Comparison of ENCODE assay signal across 26 mouse cellular contexts in the genomic region with DNA sequence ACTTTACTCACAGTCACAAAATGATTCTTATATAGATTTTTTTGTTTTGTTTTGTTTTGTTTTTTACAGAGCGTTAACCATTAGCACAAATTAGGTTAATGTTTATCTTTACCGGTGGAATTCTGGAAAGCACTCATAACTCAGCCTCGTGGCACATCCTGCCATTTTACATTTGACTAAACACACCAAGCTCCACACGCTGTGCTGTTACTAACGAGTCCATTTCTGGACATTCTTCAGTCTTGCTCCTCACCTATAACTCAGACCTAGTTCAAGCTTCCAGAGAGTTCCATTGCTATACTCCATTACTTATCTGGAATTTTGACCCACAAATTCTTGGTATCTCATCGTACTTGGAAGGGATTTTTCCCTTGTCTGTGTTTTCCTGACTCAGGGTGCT.
"Had no signal": no experiment of that assay in that cellular context is flagged by ENCODE, and none has a peak within 500 bp of the region (broad histone marks: within the 10 kb centered on the region; RNA-seq: fewer than 3 reads in every experiment).

No protein-coding gene starts in this region.

- H3K4me2 ChIP-seq: heart, embryonic 11.5 days; heart, embryonic 13.5 days; heart, embryonic 15.5 days; hindbrain, embryonic 12.5 days; hindbrain, embryonic 14.5 days; intestine, embryonic 15.5 days; limb, embryonic 12.5 days; liver, embryonic 11.5 days; liver, embryonic 13.5 days; liver, embryonic 15.5 days had no signal

- H3K4me3 ChIP-seq: heart, embryonic 13.5 days; heart, embryonic 15.5 days; hindbrain, embryonic 12.5 days; intestine, embryonic 15.5 days; layer of hippocampus, adult 2 months; left cerebral cortex, adult 2 months; limb, embryonic 10.5 days; limb, embryonic 12.5 days; liver, embryonic 13.5 days; liver, embryonic 15.5 days had no signal

- H3K9ac ChIP-seq: heart, embryonic 13.5 days; heart, embryonic 15.5 days; hindbrain, embryonic 12.5 days; hindbrain, embryonic 14.5 days; intestine, embryonic 15.5 days; limb, embryonic 12.5 days; liver, embryonic 13.5 days; liver, embryonic 15.5 days; liver, postnatal 0 days had no signal

- H3K9me3 ChIP-seq: heart, embryonic 13.5 days; heart, embryonic 15.5 days; hindbrain, embryonic 12.5 days; intestine, embryonic 15.5 days; limb, embryonic 10.5 days; limb, embryonic 12.5 days; liver, embryonic 13.5 days; liver, embryonic 15.5 days had no signal

- H3K27ac ChIP-seq: heart, embryonic 13.5 days; heart, embryonic 15.5 days; hindbrain, embryonic 12.5 days; hindbrain, embryonic 14.5 days; intestine, embryonic 15.5 days; kidney, postnatal 0 days; layer of hippocampus, adult 2 months; left cerebral cortex, adult 2 months; limb, embryonic 10.5 days; limb, embryonic 12.5 days; liver, embryonic 13.5 days; liver, embryonic 15.5 days had no signal

- DNase-seq: gastrocnemius, postnatal 14 days; gastrocnemius, postnatal 36 days; heart, adult 18-20 months; heart, postnatal 14 days; heart, postnatal 36 days; kidney, postnatal 14 days; kidney, postnatal 4 days; liver; liver, embryonic 13.5 days; liver, postnatal 0 days had no signal

- H3K36me3 ChIP-seq: intestine, embryonic 15.5 days; liver, embryonic 13.5 days; liver, embryonic 15.5 days had no signal

- H3K27me3 ChIP-seq: heart, embryonic 13.5 days; heart, embryonic 15.5 days; hindbrain, embryonic 12.5 days; intestine, embryonic 15.5 days; limb, embryonic 12.5 days; liver, embryonic 13.5 days; liver, embryonic 15.5 days had no signal

- ATAC-seq: hindbrain, embryonic 16.5 days; inflammation-experienced regulatory T-cells, adult 6 months; intestine, embryonic 15.5 days; intestine, postnatal 0 days; liver, postnatal 0 days had no signal

- H3K4me1 ChIP-seq: heart, embryonic 13.5 days; heart, embryonic 15.5 days; hindbrain, embryonic 12.5 days; intestine, embryonic 15.5 days; limb, embryonic 10.5 days; limb, embryonic 12.5 days; liver, embryonic 13.5 days; liver, embryonic 15.5 days had no signal
